Mouse (Mus musculus): ENCODE results near the gene Cd2ap.

- TF ChIP-seq MAFK (IDR thresholded peaks at IDR 0.05; ENCODE audit: insufficient read depth, low read depth, low read length): no peak
- no peak for TF ChIP-seq CHD2 (IDR thresholded peaks at IDR 0.05; ENCODE audit: low read depth, low read length)
Measured at GRCm38 (mm10) chr17:42860370-42860769, 16.1 kb downstream of the Cd2ap start.

All from ES-E14 (cell line).